Mouse (Mus musculus) heart, embryonic 11.5 days (tissue): ENCODE results near the gene Fyco1. TPM values are rescaled to one million over a fixed set of nuclear protein-coding genes. Genes with fewer than 3 reads are reported as not detected.

Experiments
- ATAC-seq: fragments of 200-750 bp; cut with Nextera tagmentation; replicated peaks from 2 replicates; pipeline ENCODE4 v1.8.0; 2017; ENCODE audit warnings: moderate library complexity; ENCODE audit not compliant: insufficient number of reproducible peaks, low FRiP score, low TSS enrichment
- H3K27ac ChIP-seq: fragments of 300-500 bp; sonication (generic); 2 replicates; pipeline ENCODE4 v1.5.1; 2014; ENCODE audit warnings: mild to moderate bottlenecking, low read depth, low read length
- H3K27me3 ChIP-seq: fragments of 300-500 bp; sonication (generic); 2 replicates; pipeline ENCODE4 v1.6.1; 2014; ENCODE audit warnings: mild to moderate bottlenecking, low read length, mixed read lengths; ENCODE audit not compliant: control insufficient read depth, insufficient read depth
- H3K36me3 ChIP-seq: fragments of 300-500 bp; sonication (generic); 2 replicates; pipeline ENCODE4 v1.6.1; 2014; ENCODE audit warnings: mild to moderate bottlenecking, low read length, moderate library complexity, mixed read lengths; ENCODE audit not compliant: control insufficient read depth, insufficient read depth
- H3K4me1 ChIP-seq: fragments of 300-500 bp; sonication (generic); 2 replicates; pipeline ENCODE4 v1.6.1; 2014; ENCODE audit warnings: low read length; ENCODE audit not compliant: control insufficient read depth, insufficient read depth
- H3K4me2 ChIP-seq: fragments of 300-500 bp; sonication (generic); 2 replicates; pipeline ENCODE4 v1.6.1; 2014; ENCODE audit warnings: mild to moderate bottlenecking, moderate library complexity
- H3K4me3 ChIP-seq: fragments of 300-500 bp; sonication (generic); 2 replicates; pipeline ENCODE4 v1.5.1; 2014; ENCODE audit warnings: low read depth, low read length
- H3K9ac ChIP-seq: fragments of 300-500 bp; sonication (generic); 2 replicates; pipeline ENCODE4 v1.6.1; 2014; ENCODE audit warnings: mild to moderate bottlenecking, low read depth, low read length, moderate library complexity
- H3K9me3 ChIP-seq: fragments of 300-500 bp; sonication (generic); replicated peaks from 2 replicates; pipeline ENCODE4 v1.6.1; 2016; ENCODE audit warnings: low read length; ENCODE audit not compliant: control insufficient read depth
- WGBS: fragments of 180-500 bp; shearing (Covaris S2); extraction: QIAGEN DNeasy Blood & Tissue Kit; methylation state at CpG from one replicate; pipeline ENCODE4 v1.1.7; 2014; ENCODE audit not compliant: insufficient replicate concordance; 5-methylcytosine and 5-hydroxymethylcytosine counted together
- polyA plus RNA-seq: library from polyadenylated mRNA; unstranded; fragments of >200 nt; fragmentation: Nextera tagmentation; extraction: Ambion mirVana; gene quantifications from 2 replicates; pipeline ENCODE4 v1.2.1, GENCODE M21; 2014

The Fyco1 gene
- polyA plus RNA-seq, 1 experiment from 2014 or later = 27.4 TPM

DNA sequence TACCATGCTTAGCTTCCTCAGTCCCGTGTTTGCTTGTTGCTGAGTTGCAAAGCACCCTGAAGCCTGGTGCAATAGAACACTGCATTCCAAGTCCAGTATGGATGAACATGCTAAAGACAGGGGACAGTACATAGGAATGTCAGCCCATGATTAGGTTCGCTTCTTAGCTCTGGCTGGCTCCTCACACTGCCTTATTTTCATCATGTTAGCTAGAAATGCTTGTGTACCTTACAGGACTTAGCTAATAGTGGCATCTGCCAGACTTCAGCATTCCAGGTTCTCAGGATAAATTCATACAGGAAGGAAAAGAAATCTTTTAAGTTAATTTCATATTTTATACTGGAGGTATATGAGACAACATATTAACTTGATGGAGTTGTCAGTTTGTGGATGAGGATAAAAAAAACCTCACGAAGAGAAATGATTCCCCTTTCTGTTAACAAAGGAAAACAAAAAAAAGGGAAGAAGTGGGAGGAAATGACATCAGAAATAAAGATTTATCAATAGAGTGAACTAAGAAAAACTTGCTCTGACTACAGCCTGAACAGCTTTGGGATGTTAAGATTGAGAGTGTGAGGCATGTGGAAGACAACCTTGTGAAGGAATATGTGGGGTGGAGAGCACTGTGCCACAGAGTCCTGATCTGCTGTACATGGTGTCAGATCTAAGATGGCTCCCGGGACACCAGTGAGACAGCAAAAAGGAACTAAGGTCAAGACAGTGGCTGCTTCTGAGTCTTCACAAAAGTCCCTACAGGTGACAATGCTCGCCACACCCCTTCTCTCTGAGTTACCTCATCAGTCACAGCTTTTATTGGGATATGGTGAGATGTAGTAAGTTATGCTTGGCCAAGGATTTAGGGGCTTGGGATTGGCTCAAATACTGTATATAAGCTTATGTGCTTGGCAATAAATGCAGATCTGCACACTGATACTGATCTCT is 1.0 kb upstream of the Fyco1 start:
- Histone ChIP-seq H3K27me3 (no peaks in the 10 kb centered on the region), H3K4me1 (0 out of 2 replicates have a peak, but pooled peaks cover 7% of the 10 kb centered on the region), H3K9me3 (no peaks in the 10 kb centered on the region), H3K4me2 (peak overlapping the region; percentile 58), H3K9ac (peak overlapping the region; percentile 40; the same call in 1 of the 2 replicates), H3K36me3 (no peaks in the 10 kb centered on the region), H3K27ac (no peak overlapping the region), H3K4me3 (peak overlapping the region; percentile 38)
- 63% methylated on average over 5 of the region's 5 CpGs for WGBS
- no peak for ATAC-seq

DNA sequence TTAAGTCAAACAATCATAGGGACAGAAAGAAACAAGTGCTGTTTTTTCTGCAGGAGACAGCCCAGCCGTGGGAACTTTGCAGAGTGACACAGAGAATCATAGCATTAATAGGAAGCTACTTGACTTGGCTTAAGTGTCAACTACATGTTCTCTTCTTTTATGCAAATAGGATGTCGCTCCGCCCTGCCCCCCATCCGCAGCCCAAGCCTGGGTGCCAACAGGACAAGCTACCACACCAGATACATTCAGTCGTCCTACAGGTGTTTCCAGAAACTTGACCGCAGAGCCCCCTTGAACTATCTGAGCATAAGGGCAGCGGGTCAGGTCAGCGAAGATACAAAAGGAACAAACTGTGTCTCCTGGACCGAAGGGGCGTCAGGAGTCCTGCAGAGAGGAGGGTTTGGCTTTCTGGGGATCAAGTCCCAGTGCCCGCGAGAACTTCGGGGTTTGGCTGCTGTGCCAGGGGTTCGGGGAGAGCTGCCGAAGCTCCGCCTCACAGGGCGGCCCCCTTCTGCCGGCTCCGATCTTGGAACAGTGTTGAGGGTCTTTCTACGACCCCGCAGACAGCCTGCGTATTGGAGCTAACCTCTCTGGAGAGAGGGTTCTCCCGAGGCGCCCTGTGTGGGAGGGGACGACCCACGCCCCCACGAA is 512 bp downstream of the Fyco1 start:
- peak; percentile 71 for ATAC-seq
- H3K27me3 ChIP-seq = no peaks in the 10 kb centered on the region
- peak overlapping the region; percentile 93 for H3K9ac ChIP-seq
- no peaks in the 10 kb centered on the region for H3K9me3 ChIP-seq
- H3K36me3 ChIP-seq = no peaks in the 10 kb centered on the region
- peak overlapping the region; percentile 63 for H3K4me3 ChIP-seq
- H3K4me2 ChIP-seq = peak overlapping the region; percentile 83
- H3K4me1 ChIP-seq = peaks cover 11% of the 10 kb centered on the region; the same call in 1 of the 2 replicates
- peak overlapping the region; percentile 88 for H3K27ac ChIP-seq
- under 1% methylated on average over 27 of the region's 27 CpGs for WGBS

DNA sequence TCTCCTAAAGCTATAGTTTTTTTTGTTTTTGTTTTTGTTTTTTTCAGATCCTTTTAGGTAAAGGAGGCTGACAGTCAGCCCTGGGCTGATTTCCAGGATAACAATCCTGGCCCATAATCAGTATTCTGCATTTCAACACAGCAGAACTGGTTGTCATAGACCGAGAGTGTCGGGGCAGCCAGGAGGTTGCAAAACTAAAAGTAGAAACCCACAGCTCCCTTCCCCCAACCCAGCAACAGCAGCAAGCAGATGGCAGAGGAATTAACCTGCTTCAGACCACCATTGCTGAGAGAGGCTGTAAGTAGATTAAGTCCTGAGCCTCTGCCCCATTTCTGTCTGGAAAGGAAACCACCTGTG is 1.0 kb downstream of the Fyco1 start:
- ATAC-seq = no peak
- Histone ChIP-seq H3K27ac (peak overlapping the region; percentile 88), H3K4me1 (peaks cover 14% of the 10 kb centered on the region; the same call in 1 of the 2 replicates), H3K9ac (peak overlapping the region; percentile 93), H3K27me3 (no peaks in the 10 kb centered on the region), H3K4me3 (peak overlapping the region; percentile 63), H3K4me2 (peak overlapping the region; percentile 83), H3K36me3 (no peaks in the 10 kb centered on the region), H3K9me3 (no peaks in the 10 kb centered on the region)
- WGBS = 4% methylated on average over 2 of the region's 2 CpGs

GRCm38 (mm10) chr9:123849976-123850695 is 1.6 kb downstream of the Fyco1 start:
- Histone ChIP-seq H3K4me2 (peak overlapping the region; percentile 83), H3K4me3 (peak overlapping the region; percentile 63), H3K27ac (peak overlapping the region; percentile 38; the same call in 1 of the 2 replicates), H3K9ac (no peak overlapping the region), H3K36me3 (no peaks in the 10 kb centered on the region), H3K4me1 (peaks cover 17% of the 10 kb centered on the region), H3K9me3 (no peaks in the 10 kb centered on the region), H3K27me3 (no peaks in the 10 kb centered on the region)
- 58% methylated on average over 2 of the region's 2 CpGs for WGBS
- no peak for ATAC-seq

DNA sequence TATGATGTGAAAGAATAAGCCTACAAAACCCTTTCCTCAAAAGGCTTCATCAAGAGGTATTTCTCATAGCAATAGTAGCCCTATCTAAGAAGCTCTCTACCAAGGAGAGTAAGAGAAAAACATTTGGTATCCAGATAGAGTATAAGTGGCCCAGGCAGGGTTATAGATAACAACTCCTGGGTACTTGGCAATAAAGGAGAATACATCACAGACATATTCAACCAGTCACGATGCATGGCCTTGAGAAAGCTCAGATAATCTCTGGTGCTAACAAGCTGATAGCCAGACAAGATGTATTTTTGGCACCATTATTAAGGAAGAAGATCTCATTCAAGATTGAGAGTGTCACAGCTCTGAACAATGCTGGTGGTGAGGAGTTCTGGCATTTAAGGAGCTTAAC is 5.2 kb downstream of the Fyco1 start:
- 46% methylated on average over 1 of the region's 1 CpGs for WGBS
- H3K9me3 ChIP-seq = no peaks in the 10 kb centered on the region
- no peak overlapping the region for H3K4me2 ChIP-seq
- H3K4me1 ChIP-seq = peaks cover 32% of the 10 kb centered on the region
- no peak overlapping the region for H3K9ac ChIP-seq
- peaks cover 4% of the 10 kb centered on the region; the same call in 1 of the 2 replicates for H3K36me3 ChIP-seq
- H3K27me3 ChIP-seq = no peaks in the 10 kb centered on the region
- ATAC-seq = no peak
- no peak overlapping the region for H3K4me3 ChIP-seq
- no peak overlapping the region for H3K27ac ChIP-seq

- Histone ChIP-seq H3K27ac (peak overlapping the region; percentile 90), H3K36me3 (peaks cover 6% of the 10 kb centered on the region), H3K4me1 (peaks cover 30% of the 10 kb centered on the region), H3K9me3 (no peaks in the 10 kb centered on the region), H3K9ac (no peak overlapping the region), H3K4me3 (no peak overlapping the region), H3K4me2 (peak overlapping the region; percentile 48), H3K27me3 (no peaks in the 10 kb centered on the region)
- WGBS = 19% methylated on average over 3 of the region's 3 CpGs
- ATAC-seq = peak; percentile 78
These were observed 6.6 kb downstream of the Fyco1 start for GRCm38 (mm10) chr9:123845120-123845519.

GRCm38 (mm10) chr9:123844468-123844867 is 7.2 kb downstream of the Fyco1 start:
- Histone ChIP-seq H3K36me3 (peaks cover 8% of the 10 kb centered on the region), H3K4me1 (peaks cover 26% of the 10 kb centered on the region), H3K4me3 (no peak overlapping the region), H3K4me2 (peak overlapping the region; percentile 48), H3K9me3 (no peaks in the 10 kb centered on the region), H3K27me3 (no peaks in the 10 kb centered on the region), H3K9ac (peak overlapping the region; percentile 34; the same call in 1 of the 2 replicates), H3K27ac (peak overlapping the region; percentile 90)
- no peak for ATAC-seq
- 41% methylated on average over 3 of the region's 3 CpGs for WGBS

DNA sequence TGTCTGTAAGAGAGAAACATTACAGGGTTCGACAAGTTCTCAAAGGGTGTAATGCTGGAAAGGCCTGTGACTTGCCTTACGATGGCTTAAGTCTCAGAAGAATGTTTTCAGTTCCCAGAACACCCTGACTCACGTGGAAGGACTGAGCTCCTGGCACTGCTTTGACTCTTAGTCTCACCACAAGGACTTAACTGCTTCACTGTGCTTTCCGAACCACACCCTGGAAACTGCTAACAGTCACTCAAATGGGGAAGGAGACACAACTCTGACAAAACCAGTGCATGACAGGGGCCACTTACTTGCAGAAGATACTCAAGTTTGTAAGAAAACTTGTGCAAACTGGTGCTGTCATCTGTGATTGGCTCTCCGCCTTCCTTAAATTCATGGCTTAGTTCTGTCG is 11.5 kb downstream of the Fyco1 start:
- Histone ChIP-seq H3K27ac (no peak overlapping the region), H3K36me3 (peaks cover 14% of the 10 kb centered on the region), H3K4me2 (no peak overlapping the region), H3K27me3 (no peaks in the 10 kb centered on the region), H3K9me3 (no peaks in the 10 kb centered on the region), H3K4me1 (peaks cover 16% of the 10 kb centered on the region), H3K9ac (no peak overlapping the region), H3K4me3 (no peak overlapping the region)
- ATAC-seq = no peak
- 85% methylated on average over 6 of the region's 6 CpGs for WGBS
